Mouse (Mus musculus): ENCODE results near the gene Cenpc1. TPM values are rescaled to one million over a fixed set of nuclear protein-coding genes. Genes with fewer than 3 reads are reported as not detected.

The Cenpc1 gene
- total and polyA plus RNA-seq, 3 experiments = 14.1 to 30.6 (median 20.6) TPM

DNA sequence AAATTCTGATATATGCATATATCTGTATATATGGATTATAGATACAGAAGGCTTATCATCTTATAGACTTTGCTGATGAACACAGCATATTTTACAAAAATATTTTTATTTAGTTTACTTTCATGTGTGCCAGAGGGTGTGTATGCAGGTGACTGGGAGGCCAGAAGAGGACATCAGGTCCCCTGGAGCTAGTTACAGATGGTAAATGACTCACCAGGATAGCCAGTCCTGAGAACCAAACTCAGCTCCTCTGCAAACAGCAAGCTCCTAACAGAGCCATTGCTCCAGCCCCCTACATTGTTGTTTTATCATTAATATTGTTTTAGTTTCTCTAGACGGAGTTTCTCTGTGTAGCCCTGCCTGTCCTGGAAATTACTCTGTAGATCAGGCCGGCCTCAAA, 35.6 kb downstream of the Cenpc1 start:
- no peak overlapping the region for H3K4me2 ChIP-seq (ENCODE audit: insufficient read depth, low read depth, poor library complexity, severe bottlenecking)
- no peaks in the 10 kb centered on the region for H3K9me3 ChIP-seq (replicated peaks; ENCODE audit: low read length)
- no peak overlapping the region for H3K27ac ChIP-seq (ENCODE audit: insufficient read depth, low read depth)
- H3K36me3 ChIP-seq (replicated peaks in 1 of 2; ENCODE audit: control insufficient read depth in 1 of 2, insufficient read depth in 1 of 2, low read length in 1 of 2) = peaks cover 27 to 61% of the 10 kb centered on the region in 2 experiments
- no peak overlapping the region for H3K9ac ChIP-seq (ENCODE audit: insufficient read depth, low read depth)
- H3K4me3 ChIP-seq (replicated peaks in 1 of 3; ENCODE audit: low read depth in 2 of 3, low read length in 2 of 3, poor library complexity in 1 of 3) = no peak overlapping the region
- H3K4me1 ChIP-seq (ENCODE audit: control insufficient read depth in 1 of 2, insufficient read depth in 2 of 2) = no peaks in the 10 kb centered on the region
- in situ Hi-C loops (cut with MboI; ENCODE audit: low pct_ligation_motif_present, low pct_unique_long_range_greater_than_20kb, low sequenced_read_pairs) = no loop called here
- DNase-seq (ENCODE audit: extremely low read depth) = no peak
- H3K27me3 ChIP-seq (replicated peaks) = no peaks in the 10 kb centered on the region
- dilution Hi-C loops (cut with MboI; ENCODE audit: extremely low pct_ligation_motif_present, extremely low pct_unique_long_range_greater_than_20kb, low sequenced_read_pairs) = no loop called here
- H3K79me2 ChIP-seq (replicated peaks; ENCODE audit: control insufficient read depth, extremely low read depth, insufficient read depth, poor library complexity, severe bottlenecking) = no peaks in the 10 kb centered on the region
- no peak for TF ChIP-seq PAX5 (IDR thresholded peaks at IDR 0.05; ENCODE audit: low read length)
- no peak for TF ChIP-seq MAFK (IDR thresholded peaks at IDR 0.05; ENCODE audit: insufficient replicate concordance, low read length)
- no peak for TF ChIP-seq EP300 (IDR thresholded peaks at IDR 0.05; ENCODE audit: low read length)
- no peak for TF ChIP-seq ZMIZ1 (IDR thresholded peaks at IDR 0.05; ENCODE audit: low read depth, low read length)
- TF ChIP-seq CHD2 (IDR thresholded peaks at IDR 0.05; ENCODE audit: low read length) = no peak
- no peak for TF ChIP-seq MYC (IDR thresholded peaks at IDR 0.05; ENCODE audit: low read depth, low read length)
- TF ChIP-seq IRF4 (IDR thresholded peaks at IDR 0.05; ENCODE audit: low read depth, low read length) = no peak
- no peak for TF ChIP-seq ZNF384 (IDR thresholded peaks at IDR 0.05; ENCODE audit: low read depth, low read length)
- no peak for TF ChIP-seq UBTF (IDR thresholded peaks at IDR 0.05; ENCODE audit: low read depth, low read length)
- no peak for TF ChIP-seq TBP (conservative IDR thresholded peaks at IDR 0.05; ENCODE audit: low read depth, low read length)
- TF ChIP-seq HCFC1 (IDR thresholded peaks at IDR 0.05; ENCODE audit: low read depth, low read length) = no peak
- TF ChIP-seq TCF12 (IDR thresholded peaks at IDR 0.05; ENCODE audit: low read depth, low read length) = no peak
- no peak for TF ChIP-seq MXI1 (IDR thresholded peaks at IDR 0.05; ENCODE audit: low read depth, low read length)
- no peak for TF ChIP-seq MAX (IDR thresholded peaks at IDR 0.05; ENCODE audit: low read length)

DNA sequence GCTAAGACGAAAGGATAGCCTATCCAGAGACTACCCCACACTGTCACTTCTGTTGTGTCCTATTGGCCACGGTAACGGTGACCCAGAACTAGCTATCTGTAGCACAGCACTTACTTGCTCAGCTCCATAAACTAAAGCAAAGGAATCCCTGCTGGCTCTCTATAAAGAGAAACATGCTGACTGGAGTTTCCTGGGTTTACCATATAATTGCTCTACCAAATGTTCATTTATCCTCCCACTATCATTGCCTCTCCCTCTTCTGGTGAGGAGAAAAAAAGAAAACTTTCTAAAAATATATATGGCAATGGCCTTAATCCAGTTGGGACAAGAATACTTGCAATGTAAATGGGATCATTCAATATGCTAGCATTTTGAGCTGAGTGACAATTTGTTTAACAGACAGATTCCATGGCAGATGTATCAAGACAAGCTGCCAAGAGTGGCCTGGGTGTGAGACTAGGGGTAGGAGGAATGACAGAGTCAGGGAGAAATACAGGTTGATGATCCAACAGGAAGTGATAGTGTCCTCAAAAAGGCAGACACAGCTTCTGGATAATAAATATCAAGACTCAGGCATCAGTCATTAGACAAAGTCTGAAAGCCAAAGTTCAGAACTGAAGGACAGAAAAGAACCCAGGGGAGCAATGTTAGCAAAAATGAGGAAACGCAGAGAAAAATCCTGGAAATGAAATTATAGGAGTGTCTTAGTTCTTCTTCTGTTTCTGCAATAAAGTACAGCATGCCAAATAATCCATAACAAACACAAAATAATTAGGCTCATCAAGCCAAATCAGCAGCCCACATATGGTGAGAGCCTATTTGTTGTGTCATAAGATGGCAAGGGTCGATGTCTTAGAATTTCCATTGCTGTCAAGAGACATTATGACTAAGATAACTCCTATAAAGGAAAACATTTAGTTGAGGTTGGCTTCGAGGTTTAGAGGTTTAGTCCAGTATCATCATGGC, 68.6 kb downstream of the Cenpc1 start:
- Histone ChIP-seq H3K79me2 (replicated peaks; ENCODE audit: control insufficient read depth, extremely low read depth, insufficient read depth, poor library complexity, severe bottlenecking) (no peaks in the 10 kb centered on the region), H3K27ac (ENCODE audit: insufficient read depth, low read depth) (no peak overlapping the region), H3K4me2 (ENCODE audit: insufficient read depth, low read depth, poor library complexity, severe bottlenecking) (no peak overlapping the region), H3K36me3 (replicated peaks in 1 of 2; ENCODE audit: control insufficient read depth in 1 of 2, insufficient read depth in 1 of 2, low read length in 1 of 2) (no peaks in the 10 kb centered on the region), H3K9ac (ENCODE audit: insufficient read depth, low read depth) (no peak overlapping the region), H3K4me3 (replicated peaks in 1 of 3; ENCODE audit: low read depth in 2 of 3, low read length in 2 of 3, poor library complexity in 1 of 3) (no peak overlapping the region), H3K9me3 (replicated peaks; ENCODE audit: low read length) (no peaks in the 10 kb centered on the region), H3K4me1 (ENCODE audit: control insufficient read depth in 1 of 2, insufficient read depth in 2 of 2) (no peaks in the 10 kb centered on the region), H3K27me3 (replicated peaks) (no peaks in the 10 kb centered on the region)
- no peak for DNase-seq (ENCODE audit: extremely low read depth)
- TF ChIP-seq KAT2A (IDR thresholded peaks at IDR 0.05; ENCODE audit: insufficient replicate concordance, low read length) (no peak), POLR2A (IDR thresholded peaks at IDR 0.05; ENCODE audit: low read depth, low read length) (no peak), SIN3A (IDR thresholded peaks at IDR 0.05; ENCODE audit: low read length) (no peak), ZC3H11A (IDR thresholded peaks at IDR 0.05; ENCODE audit: low read depth, low read length) (no peak)
- in situ Hi-C loops (cut with MboI; ENCODE audit: low pct_ligation_motif_present, low pct_unique_long_range_greater_than_20kb, low sequenced_read_pairs) (no loop called here), dilution Hi-C loops (cut with MboI; ENCODE audit: extremely low pct_ligation_motif_present, extremely low pct_unique_long_range_greater_than_20kb, low sequenced_read_pairs) (no loop called here)

Measured in CH12.LX (cell line).